Mouse (Mus musculus) adrenal gland, postnatal 25 days (tissue): ENCODE results near the gene Amt. TPM values are rescaled to one million over a fixed set of nuclear protein-coding genes. Genes with fewer than 3 reads are reported as not detected.

Source experiments
- DNase-seq: peaks from one replicate; pipeline ENCODE4 v3.0.0; 2021; ENCODE audit warnings: mixed read lengths
- long read RNA-seq: library from polyadenylated mRNA; stranded (forward); transcript quantifications from one replicate; pipeline ENCODE4 v2.0.0, GENCODE M21; 2021
- total RNA-seq: library from RNA; stranded (reverse); gene quantifications from 2 replicates; pipeline ENCODE4 v1.2.3, GENCODE M21; 2021

Amt gene
- 5.2 and 7.0 TPM in 2 replicates for total RNA-seq
- long read RNA-seq, transcript Amt-201 (9 exons, 2,082 nt): major isoform, 25 of 32 reads
- long read RNA-seq, partial matches to known transcripts: 2 of 32 reads
- long read RNA-seq, other reads (novel, unspliced or antisense): 5 of 32 reads

GRCm38 (mm10) chr9:108296453-108297355 lies at the start of gene Amt:
TSS of gene Amt (plus strand) at chr9:108296853.
- DNase-seq: no peak

- no peak for DNase-seq
These were observed 47.7 kb upstream of the Amt start for GRCm38 (mm10) chr9:108248957-108249356.

GRCm38 (mm10) chr9:108251877-108252276 lies 44.8 kb upstream of the Amt start:
- peak; percentile 61 for DNase-seq

GRCm38 (mm10) chr9:108252766-108253165 lies 43.9 kb upstream of the Amt start:
- DNase-seq: no peak

- DNase-seq: no peak
These were observed 36.1 kb upstream of the Amt start for GRCm38 (mm10) chr9:108260526-108260925.

GRCm38 (mm10) chr9:108261865-108262264 lies 34.8 kb upstream of the Amt start:
- no peak for DNase-seq

- no peak for DNase-seq
These were observed 34.1 kb upstream of the Amt start for GRCm38 (mm10) chr9:108262494-108263049.

- DNase-seq: peak; percentile 68
These were observed 33.4 kb upstream of the Amt start for GRCm38 (mm10) chr9:108263131-108263681.

- peak; percentile 100 for DNase-seq
These were observed 32.9 kb upstream of the Amt start, which contains the start of gene Dag1 for GRCm38 (mm10) chr9:108263690-108264190. TSS of gene Dag1 (minus strand) at chr9:108263958.

GRCm38 (mm10) chr9:108264191-108264921 lies 32.3 kb upstream of the Amt start:
- peak; percentile 42 for DNase-seq

- no peak for DNase-seq
These were observed 30.3 kb upstream of the Amt start for GRCm38 (mm10) chr9:108266261-108266935.

- DNase-seq: no peak
These were observed 29.0 kb upstream of the Amt start for GRCm38 (mm10) chr9:108267691-108268090.

GRCm38 (mm10) chr9:108268701-108269100 lies 28.0 kb upstream of the Amt start:
- peak; percentile 21 for DNase-seq

- no peak for DNase-seq
These were observed 24.7 kb upstream of the Amt start for GRCm38 (mm10) chr9:108271941-108272340.

- no peak for DNase-seq
These were observed 24.0 kb upstream of the Amt start for GRCm38 (mm10) chr9:108272691-108273090.

- DNase-seq: no peak
These were observed 23.2 kb upstream of the Amt start for GRCm38 (mm10) chr9:108273485-108273884.

- DNase-seq: peak; percentile 51
These were observed 21.9 kb upstream of the Amt start for GRCm38 (mm10) chr9:108274476-108275330.

GRCm38 (mm10) chr9:108275331-108275659 lies 21.4 kb upstream of the Amt start:
- no peak for DNase-seq

GRCm38 (mm10) chr9:108278697-108279450 lies 17.8 kb upstream of the Amt start:
- peak; percentile 40 for DNase-seq
